Mouse (Mus musculus) mouse trophoblast stem cell (cell line): ENCODE measurements around the gene Shisa7.
"Not testable (repeated sequence)": the region's sequence is repeated elsewhere in the genome, so short reads cannot be mapped to it uniquely, and the experiment has no call there.

Source experiments
- in situ Hi-C, 2 experiments: fragments of 300-500 bp; cut with MseI, MboI; formaldehyde crosslinking; loops; 2 replicates in 1 of 2; 3 replicates in 1 of 2; pipeline ENCODE4 v1.15.1; 2025

Gene Shisa7

DNA sequence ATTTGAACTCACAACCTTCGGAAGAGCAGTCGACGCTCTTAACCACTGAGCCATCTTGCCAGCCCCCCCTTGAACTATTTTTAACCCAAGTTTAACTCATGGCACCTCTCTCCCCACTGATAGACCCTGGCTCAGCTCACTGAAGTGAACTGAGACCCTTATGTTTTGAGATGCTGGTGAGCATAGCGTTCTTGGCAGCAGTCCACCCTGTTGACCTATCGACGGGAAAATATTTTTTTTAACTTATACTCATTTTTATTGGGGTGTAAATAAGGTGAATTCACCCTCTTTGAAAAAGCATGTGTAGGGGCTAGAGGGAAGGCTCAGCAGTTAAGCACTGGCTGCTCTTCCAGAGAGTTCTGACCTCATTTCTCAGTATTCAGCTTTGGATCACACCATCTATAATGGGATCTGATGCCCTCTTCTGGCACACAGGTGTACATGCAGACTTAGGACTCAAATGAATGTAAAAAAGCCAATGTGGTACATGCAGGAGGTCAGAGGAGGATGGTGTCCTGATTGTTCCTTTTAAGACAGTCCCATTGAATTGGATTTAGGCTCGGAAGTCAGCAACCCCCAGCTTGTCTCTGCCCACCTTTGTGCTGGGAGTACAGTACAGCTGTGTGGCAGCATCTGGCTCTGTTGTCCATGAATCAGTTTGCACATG lies 48.6 kb downstream of the Shisa7 start:
- in situ Hi-C loops, result no loop called here

DNA sequence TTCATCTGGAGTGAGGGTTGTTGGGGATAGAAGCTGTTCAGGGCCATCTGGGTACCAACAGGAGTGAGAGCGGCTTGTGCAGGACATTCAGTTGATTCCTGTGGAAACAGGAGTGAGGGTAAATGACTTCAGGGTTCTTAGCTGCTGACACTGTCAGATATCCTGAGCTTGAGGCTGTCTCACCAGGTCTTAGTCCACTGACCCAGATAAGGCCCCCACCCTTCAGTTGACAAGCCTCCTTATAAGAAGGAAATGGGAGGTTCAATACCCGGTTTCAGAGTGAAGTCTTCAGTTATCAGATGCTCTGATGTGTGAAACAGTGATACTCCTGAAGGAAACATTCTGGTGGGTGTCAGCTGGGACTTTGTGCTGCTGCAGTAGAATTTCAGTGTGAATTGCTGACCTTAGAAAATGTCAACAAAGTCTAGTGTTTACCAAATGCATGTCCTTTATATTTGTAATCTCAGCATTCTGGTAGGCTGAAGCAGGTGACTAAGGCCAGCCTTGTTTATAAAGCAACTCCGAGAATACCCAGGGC lies 49.8 kb downstream of the Shisa7 start:
- in situ Hi-C loops, result no loop called here

DNA sequence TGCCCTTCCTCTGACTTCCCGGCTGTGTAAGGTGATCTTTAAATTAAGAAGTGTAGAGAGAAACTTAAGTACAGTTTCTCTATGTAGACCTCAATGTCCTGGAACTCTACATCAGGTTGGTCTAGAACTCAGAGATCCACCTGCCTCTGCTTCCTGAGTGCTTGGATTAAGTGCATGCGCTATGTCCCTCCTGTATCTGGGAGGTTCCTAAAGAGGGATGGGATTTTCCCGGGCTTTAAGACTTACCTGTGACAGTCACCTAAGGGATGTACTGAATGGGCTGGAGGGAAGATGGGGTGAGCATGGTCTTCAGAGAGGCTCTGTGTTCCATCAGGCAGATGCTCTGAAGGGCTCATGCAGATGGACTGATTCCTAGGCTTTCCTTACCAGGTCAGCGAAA lies 50.8 kb downstream of the Shisa7 start:
- in situ Hi-C loops, result no loop called here

DNA sequence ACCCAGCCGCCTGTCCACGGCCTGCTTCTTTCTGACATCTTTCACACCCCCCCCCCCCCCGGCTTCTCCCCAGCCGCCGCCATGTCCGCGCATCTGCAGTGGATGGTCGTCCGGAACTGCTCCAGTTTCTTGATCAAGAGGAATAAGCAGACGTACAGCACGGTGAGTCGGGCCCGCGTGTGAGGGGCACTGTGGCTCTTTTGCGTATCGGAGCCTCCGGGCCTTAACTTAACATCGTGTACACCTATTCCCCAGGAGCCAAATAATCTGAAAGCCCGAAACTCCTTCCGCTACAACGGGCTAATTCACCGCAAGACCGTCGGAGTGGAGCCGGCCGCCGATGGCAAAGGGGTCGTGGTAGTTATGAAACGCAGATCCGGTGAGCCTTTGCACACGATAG lies 51.2 kb downstream of the Shisa7 start:
- in situ Hi-C loops, result not testable (repeated sequence)

DNA sequence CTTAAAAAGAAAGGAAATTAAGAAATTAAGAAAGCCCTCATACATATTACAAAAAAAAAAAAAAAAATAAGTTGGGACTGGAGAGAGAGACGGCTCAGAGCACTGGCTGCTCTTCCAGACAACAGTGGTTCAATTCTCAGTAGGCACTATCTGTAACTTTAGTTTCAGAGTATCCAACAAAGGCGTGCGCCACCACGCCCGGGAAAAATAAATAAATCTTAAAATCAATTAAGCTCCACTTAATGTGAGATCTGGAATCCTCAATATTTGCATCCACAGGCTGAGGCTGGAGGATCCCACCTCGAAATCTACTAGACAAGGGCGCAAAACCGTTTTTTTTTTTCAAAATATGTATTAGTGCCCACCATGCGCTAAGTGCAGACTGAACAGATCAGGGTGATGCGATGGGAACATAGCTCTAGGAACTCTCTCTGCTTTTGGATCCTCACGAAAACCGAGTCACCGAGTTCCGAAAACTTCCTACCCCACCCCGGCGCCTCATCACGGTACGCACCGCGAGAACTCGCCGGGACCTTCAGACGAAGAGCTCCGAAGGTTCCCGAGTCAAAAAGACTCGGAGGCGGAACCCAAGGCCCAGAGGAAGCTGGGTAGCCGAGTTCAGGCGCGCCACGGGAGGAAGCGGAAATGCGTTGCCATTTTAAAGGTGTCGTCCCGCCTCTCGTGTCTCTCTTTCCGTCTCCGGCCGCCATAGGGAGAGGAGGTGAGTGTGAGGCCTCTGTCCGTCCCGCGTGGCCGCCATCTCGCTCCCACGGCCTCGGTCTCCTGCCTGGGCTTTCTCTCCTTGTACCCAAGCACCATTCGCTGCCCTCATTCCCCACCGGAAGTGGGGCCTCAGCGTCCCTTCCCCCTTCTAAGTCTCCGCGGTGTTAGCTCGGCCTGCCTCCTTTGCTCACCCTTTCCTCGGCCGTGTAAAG lies 52.0 kb downstream of the Shisa7 start, which contains the start of gene Rpl28:
TSS of gene Rpl28 (plus strand) at position 597 of the 935 bp plus-strand sequence.
- in situ Hi-C loops, result no loop called here

DNA sequence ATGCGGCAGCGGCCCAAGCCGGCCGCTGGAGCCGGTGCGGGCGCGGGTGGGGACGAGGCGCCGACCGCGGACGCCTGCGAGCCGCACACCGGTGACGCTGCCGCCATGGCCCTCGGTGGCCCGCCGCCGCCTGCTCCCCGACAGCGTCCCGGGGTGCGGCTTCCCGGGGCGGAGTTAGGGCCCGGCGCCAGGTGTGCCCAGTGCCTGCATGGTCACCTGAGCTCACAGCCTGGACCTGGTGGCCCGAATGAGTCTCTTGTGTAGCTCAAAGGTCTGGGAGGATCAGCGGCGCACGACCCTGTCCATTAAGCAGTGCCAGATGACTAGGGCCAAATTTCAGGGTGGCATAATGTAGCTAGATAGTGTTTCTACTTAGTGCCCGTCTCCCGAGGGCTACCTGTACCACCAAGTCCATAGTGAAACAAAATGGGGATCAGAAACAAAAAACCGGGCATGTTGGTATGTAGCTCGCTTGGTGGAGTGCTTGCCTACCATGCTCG lies 55.0 kb downstream of the Shisa7 start, which contains the start of gene Tmem238:
TSS of gene Tmem238 (minus strand) at position 221 of the 500 bp plus-strand sequence.
- in situ Hi-C loops, result no loop called here

DNA sequence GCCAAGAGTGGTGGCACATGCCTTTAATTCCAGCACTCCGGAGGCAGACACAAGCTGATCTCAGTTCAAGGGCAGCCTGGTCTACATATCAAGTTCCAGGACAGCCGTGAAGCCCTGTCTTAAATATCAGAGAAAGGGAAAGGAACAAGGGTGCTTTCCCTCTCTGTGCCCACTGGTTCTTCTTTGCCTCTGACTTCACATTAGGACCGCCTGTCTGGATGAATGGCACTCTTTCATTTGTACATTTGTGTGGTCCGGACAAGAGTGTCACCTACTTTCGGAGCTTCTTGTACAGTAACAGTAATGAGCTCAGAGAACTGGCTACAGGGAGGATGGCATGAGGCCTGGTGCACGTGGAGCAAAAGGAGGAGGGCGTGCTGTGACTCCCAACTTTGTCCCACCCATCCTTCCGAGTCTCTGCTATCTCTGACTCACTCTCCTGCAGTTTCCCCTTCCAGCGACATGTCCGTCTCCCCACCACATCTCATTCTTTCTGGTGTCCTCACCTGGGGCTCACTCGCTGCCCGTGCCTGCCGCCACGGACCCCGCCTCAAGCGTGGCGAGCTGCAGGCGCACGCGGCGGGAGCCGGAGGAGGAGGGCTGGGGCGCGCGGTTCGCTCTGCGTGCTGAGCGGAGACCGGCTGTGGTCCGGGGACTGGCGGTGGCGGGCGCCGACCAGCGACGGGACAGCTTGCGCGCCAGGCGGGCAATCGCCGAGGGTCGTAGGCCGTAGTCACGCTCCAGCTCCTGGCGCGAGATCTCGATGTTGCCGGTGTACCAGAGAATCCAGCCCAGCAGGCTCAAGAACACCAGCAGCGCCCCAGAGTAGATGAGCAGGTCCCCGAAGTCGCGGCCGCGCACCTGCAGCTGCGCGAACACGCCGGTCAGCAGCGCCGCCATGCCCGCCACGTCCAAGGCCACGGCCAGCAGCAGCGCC lies 55.7 kb downstream of the Shisa7 start:
- in situ Hi-C loops, result no loop called here

DNA sequence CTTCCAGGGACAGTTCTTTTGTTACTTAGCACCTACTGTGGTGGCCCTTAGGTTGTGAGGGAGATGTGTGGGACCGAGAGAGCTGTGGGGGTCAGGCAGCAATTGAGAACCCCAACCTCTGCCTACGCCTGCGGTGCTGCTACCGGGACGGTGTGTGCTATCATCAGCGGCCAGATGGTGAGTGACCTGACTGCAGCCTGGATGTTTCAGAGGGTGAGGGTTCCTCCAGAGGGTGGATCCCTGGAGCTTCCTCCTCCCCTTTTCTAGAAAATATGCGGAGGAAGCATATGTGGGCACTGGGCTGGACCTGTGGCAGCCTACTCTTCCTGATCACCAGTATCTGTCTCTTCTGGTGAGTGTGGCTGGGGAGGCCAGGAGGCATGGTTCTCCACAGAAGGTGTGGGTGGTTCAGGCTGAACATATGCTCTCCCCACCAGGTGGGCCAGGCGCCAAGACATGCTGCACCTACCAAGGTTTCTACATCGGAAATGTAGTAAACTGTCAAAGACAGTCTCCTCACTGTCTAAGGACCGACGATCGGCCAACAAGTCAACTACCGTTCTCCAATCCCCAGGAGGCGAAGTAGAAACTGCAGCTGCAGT lies 60.7 kb downstream of the Shisa7 start:
- in situ Hi-C loops, result no loop called here

DNA sequence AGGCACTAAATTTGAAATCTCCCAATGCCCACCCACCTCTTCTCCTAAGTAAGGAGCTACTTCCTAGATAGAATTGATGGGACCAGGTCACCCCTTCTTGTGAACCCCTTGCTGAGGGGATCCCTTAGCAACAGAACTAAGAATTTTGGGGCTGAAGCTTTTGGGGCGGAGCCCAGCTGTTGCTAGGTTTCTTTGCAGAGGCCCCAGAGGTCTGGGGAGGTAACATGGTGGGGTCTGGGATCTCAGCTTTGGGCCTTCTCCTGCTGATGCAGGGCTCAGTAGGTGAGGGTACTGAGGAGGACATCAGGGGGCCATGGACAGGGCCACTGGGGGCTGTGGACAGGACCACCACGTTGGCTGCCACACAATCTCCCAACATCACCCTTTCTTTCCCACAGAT lies 61.7 kb downstream of the Shisa7 start, which contains the start of the genes Il11 and Tmem190:
TSS of gene Il11 (minus strand) at position 101 of the 400 bp plus-strand sequence.
TSS of gene Tmem190 (plus strand) at position 179 of the 400 bp plus-strand sequence.
- in situ Hi-C loops, result no loop called here

DNA sequence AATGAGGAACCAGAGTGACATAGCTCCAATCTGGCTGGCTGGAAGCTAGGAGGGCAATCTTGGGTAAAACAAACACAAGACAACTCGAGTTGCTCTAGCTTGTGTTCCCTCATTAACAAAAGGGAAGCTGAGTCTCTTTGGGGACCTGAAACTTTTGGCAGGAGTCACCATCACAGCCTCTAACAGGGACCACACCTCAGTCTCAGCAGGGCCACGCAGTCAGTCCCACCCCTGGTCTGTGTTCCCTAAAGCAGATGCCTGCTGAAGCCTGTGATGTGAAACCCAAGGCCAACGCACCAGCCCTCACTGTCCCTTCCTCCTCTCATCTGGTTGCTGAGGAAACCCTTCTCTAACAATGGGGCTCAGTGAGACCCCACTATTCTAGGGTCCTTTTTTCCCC lies 62.4 kb downstream of the Shisa7 start:
- in situ Hi-C loops, result no loop called here

DNA sequence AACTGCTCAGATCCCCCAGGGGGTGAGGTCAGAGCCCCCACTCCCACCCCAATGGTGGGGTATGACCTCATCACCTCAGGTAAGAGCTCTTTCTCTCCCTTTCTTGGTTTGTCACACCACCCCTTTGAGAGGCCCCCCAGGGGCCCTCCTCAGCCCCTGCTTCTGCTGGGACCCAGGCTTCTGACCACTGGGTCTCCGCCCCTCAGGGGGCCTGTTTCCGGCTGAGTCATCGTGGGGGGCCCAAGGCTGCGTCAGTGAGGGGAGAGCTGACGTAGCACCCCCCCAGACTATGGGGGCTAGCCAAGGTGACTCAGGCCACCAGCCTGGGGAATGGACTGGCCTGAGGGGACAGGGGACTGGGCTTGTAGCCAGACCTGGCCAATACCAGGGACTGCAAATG lies 64.6 kb downstream of the Shisa7 start:
- in situ Hi-C loops, result no loop called here

DNA sequence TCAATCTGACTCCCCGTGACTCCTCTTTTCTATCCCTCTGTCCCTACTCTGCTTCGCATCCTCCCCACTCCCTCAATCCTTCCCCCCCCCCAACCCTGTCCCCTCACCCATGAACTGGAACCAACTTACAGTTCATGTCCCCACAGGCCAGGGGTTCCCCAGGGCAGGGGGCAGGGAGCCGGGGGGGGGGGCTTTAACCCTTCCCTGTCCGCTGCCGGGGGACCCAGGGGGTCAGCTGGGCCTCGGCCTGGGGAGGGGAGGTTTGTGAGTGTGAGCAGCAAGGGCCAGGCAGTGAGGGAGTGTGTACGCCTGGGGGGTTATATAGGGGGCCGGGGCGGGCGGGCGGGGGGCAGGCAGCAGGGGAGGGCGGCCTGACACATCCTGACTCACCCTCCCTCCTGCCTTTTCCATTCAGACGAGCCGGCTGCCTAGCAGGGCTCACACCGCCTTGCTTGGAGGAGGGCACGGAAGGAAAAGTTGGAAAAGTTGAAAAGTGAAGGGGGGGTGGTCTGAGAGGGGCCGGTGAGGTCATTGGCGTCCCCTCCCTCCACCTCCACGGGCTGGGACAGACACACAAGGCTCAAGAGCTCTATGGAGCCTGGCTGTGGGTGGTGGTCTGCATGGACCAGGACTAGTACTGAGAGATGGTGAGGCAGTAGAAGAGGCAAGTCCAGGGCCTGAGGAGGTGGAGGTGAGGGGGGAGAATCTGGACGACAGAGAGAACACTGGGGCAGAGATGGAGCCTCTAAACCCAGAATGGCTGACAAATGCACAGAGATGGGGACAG lies 66.5 kb downstream of the Shisa7 start:
- in situ Hi-C loops, result no loop called here

DNA sequence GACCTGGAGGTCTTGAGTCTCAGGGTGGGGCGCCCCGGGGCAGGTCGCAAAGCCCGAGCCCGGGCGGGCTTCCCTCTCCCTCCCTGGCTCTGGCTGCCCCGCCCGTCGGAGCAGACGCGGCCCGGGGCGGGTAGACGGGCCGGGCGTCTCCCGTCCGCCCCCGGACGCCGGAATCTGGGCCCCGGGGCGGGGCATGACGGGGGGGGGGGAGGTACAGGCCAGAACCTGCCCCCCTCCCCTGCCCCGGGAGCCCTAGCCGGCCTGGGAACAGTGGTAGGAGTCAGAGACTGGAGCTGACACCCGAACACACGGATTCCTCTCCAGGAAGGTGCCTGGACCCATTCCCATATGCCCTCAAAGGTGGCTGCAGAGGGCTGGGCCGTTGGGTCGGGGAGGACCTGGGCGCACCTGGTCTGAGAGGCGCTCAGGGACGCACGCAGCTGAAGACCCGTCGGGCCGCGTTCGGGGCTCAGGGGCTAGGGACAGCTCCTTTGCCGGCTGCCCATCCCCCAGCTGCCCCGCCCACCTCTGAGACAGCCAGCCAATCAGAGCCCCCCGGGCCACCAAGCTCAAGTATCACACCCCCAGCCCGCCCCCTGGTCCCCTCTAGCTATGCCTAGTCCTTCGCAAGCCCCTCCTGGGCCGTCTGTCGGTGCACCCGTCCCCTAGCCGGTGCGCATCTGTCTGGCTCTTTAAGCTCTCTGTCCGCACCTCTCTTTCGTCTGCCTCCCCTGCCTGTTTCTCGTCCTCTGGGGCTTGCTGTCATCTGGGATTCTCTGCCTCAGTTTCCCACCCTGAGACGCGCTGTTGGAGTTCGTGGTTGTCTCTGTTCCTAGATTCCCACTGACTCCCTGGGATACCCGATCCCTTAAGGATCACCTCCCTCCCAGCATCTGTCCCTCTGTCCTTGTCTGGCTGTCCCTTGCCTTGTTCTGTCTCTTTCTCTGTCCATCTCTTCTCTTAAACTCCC lies 67.3 kb downstream of the Shisa7 start:
- in situ Hi-C loops, result no loop called here

DNA sequence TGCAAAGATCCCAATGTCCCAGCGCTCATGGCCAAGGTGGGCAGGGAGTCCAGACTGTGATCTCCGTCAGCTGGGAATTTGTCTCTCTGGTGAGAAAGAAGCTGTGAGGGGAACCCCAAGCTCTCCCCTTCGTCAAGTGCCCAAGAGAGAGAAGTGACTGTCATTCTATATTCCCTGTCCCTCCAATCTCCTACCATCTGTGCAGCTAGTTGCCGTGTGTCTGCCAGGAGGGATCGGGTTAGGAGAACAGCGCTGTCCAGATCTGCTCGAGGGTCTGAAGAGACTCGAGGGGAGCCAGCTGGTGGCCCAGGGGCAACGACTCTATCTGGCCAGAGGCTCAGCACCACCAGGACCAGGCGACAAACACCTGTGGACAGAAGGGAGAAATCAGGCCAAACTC lies 68.4 kb downstream of the Shisa7 start:
- in situ Hi-C loops, result no loop called here
